Mouse (Mus musculus): ENCODE results near the gene Tead3.

Tead3 gene

GRCm38 (mm10) chr17:28300850-28301249 lies 49.8 kb downstream of the Tead3 start:
- no peak for DNase-seq

GRCm38 (mm10) chr17:28300323-28300722 lies 50.3 kb downstream of the Tead3 start:
- DNase-seq: no peak

DNA sequence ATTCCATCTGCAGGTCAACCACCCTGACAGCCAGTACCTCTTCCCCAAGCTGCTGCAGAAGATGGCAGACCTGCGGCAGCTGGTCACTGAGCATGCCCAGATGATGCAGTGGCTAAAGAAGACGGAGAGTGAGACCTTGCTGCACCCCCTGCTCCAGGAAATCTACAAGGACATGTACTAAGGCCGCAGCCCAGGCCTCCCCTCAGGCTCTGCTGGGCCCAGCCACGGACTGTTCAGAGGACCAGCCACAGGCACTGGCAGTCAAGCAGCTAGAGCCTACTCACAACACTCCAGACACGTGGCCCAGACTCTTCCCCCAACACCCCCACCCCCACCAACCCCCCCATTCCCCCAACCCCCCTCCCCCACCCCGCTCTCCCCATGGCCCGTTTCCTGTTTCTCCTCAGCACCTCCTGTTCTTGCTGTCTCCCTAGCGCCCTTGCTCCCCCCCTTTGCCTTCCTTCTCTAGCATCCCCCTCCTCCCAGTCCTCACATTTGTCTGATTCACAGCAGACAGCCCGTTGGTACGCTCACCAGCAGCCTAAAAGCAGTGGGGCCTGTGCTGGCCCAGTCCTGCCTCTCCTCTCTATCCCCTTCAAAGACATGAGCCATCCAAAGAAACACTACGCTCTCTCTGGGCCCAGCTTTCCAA lies 50.8 kb downstream of the Tead3 start:
- DNase-seq: no peak

GRCm38 (mm10) chr17:28298888-28299287 lies 51.7 kb downstream of the Tead3 start:
- no peak for DNase-seq

DNA sequence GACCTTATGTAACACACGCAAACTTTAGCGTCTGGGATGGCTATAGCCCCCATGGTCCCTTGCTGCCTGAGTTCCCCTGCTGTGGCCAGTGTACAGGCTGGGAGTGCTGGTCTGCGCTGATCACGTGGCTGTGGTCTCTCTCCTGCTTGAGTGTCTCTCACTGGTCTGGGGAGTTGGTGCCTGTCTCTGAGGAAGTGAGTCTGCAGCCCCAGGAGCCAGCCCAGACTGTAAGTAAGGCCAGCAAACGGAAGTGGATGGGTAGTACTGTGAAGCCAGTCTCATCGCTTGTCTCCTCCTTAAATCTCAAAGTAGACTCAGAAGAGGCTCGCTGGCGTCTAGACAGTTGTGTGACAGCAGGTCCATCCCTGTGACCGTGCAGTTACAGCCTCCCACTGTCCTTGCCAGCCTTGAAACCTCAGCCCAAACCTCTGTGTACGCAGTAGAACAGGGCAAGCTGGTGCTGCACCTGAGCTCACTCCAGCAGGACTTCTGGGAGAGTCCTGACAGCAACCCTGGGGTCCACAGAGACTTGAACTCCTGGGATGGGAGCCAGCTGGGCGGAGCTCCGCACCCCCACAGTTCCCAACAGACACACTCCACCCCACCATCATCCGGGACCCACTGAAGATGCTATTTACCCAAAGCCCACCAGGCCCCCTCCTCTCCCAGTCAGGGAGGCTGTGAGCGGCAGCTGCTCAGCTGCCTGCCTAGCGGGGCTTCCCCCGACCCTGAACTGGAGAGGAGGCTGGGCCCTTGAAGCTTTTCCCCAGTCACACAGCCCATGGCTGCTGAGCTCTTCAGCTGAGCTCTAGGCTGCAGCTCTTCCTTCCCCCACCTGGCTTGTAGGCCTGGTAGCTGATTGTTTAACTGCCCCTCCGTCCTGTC lies 55.9 kb downstream of the Tead3 start:
- no peak for DNase-seq

DNA sequence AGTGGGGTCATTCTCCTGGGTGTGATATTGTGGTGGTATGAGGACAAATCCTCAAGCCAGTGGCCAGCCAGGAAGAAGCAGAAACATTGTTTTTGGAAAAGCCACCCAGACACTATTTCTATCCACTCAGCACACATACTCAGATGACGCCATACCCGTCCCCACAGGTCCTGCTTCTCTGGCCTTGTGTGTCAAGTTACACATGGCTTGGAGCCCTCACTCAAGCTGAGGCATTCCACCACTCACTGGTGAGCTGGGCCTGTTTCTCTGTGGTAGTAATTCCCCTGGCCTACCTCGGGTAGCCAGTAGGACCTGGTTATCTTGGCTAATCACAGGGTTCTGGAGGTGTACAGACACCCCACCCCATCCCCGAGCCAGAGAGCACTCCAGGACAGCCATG lies 56.9 kb downstream of the Tead3 start:
- no peak for DNase-seq

GRCm38 (mm10) chr17:28291346-28291745 lies 59.3 kb downstream of the Tead3 start:
- no peak for DNase-seq

- no peak for DNase-seq
These were observed 59.9 kb downstream of the Tead3 start for GRCm38 (mm10) chr17:28290671-28291070.

DNA sequence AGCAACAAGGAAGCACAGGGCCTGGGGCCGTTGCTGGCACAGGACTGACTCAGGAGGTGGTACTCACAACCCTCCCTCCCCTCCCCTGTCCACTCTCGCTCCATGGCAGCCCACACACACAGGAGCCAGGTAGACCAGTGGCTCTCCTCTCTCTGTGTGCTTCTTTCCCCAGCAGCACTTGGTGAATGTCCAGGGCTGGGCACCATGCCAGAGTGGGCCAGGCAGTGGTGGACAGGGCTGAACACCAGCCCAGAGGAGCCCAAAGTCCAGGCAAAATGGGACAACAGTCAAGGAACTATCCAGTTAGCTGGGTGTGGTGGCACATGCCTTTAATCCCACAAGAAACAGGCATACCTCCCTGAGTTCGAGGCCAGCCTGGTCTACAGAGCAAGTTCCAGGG lies 60.4 kb downstream of the Tead3 start:
- DNase-seq: no peak

GRCm38 (mm10) chr17:28287980-28288379 lies 62.6 kb downstream of the Tead3 start:
- DNase-seq: no peak

DNA sequence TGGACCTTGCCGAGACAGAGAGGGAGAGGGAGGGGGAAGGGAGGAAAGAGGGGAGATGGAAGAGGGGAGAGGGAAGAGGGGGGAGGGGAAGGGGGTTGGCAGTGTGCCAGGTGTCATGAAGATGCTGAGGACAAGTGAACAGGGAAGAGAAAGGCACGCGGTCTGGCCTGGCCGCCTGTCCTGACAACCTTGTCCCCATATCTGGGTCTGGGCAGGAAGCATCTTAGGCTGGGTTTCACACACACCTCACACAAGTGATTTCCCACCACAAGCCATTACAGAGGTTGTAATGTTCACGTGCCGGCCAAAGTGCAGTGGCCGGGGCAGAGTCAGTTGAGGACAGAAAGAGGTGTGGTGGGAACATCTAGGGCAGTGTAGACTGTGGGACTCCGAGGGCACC lies 63.0 kb downstream of the Tead3 start:
- DNase-seq: no peak

- DNase-seq: no peak
These were observed 63.7 kb downstream of the Tead3 start for GRCm38 (mm10) chr17:28286964-28287363.

GRCm38 (mm10) chr17:28286133-28286532 lies 64.5 kb downstream of the Tead3 start:
- no peak for DNase-seq

GRCm38 (mm10) chr17:28283199-28283598 lies 67.4 kb downstream of the Tead3 start:
- DNase-seq: no peak

DNA sequence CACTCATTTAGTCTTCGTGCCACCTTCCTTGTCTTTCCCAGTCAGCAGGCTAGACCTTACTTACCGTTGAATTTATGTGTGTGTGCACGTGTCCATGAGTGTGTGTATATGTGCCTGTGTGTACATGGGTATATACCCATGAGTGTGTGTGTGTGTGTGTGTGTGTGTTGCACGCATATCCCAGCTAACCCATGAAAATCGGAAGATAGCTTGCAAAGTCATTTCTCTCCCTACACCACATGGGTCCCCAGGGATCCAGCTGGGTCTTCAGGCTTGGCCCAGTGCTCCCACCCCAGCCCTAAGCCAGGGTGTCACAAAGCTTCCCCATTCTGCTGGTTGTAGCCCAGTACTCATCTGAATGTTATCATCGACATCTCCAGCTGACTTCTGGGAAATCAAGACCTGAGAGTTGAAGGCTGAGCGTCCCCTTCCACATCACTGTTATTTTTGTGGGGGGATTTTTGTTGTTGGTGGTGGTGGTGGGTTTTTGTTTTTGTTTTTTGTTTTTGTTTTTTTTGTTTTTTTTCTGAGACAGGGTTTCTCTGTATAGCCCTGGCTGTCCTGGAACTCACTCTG lies 68.7 kb downstream of the Tead3 start:
- no peak for DNase-seq

Data from right cerebral cortex, adult 18-20 months (tissue).